Mouse (Mus musculus): ENCODE data around the gene St3gal3. TPM values are rescaled to one million over a fixed set of nuclear protein-coding genes. Genes with fewer than 3 reads are reported as not detected.

The St3gal3 gene
- polyA plus RNA-seq, 1 experiment from 2014 or later = 27.4 TPM

GRCm38 (mm10) chr4:117929391-117929881, 205.3 kb downstream of the St3gal3 start, which contains the start of gene Artn:
Gene Artn (minus strand): TSS chr4:117929763.
- in situ Hi-C loops (cut with MboI; ENCODE audit: low pct_unique_long_range_greater_than_20kb) = loop anchor here (5.0 kb wide), 1 partner anchor 153 kb away; no protein-coding TSS in a partner anchor
- ChIA-PET CTCF (interaction anchor here (0.8 to 2.5 kb wide), 4 partner anchors 12 to 155 kb away, joined by 3 to 25 read pairs (median 6); no protein-coding TSS in a partner anchor), POLR2A (interaction anchor here (1.4 kb wide), 1 partner anchor 13 kb away, joined by 3 read pairs; no protein-coding TSS in a partner anchor)
- H3K27me3 ChIP-seq = no peaks in the 10 kb centered on the region
- no peak for ATAC-seq
- no peak for TF ChIP-seq CTCF (IDR thresholded peaks at IDR 0.05)
- no peak for DNase-seq (ENCODE audit: low read depth, low spot score)

- no peak for TF ChIP-seq CTCF (IDR thresholded peaks at IDR 0.05)
- CTCF ChIA-PET = interaction anchor here (0.6 to 2.5 kb wide), 12 partner anchors 9 to 251 kb away, joined by 3 to 25 read pairs (median 4); partner anchors contain the start of gene Kdm4a
- in situ Hi-C loops (cut with MboI; ENCODE audit: low pct_unique_long_range_greater_than_20kb) = loop anchor here (5.0 kb wide), 1 partner anchor 154 kb away; no protein-coding TSS in a partner anchor
- no peaks in the 10 kb centered on the region for H3K27me3 ChIP-seq
- POLR2A ChIA-PET = interaction anchor here (1.4 kb wide), 1 partner anchor 12 kb away, joined by 3 read pairs; no protein-coding TSS in a partner anchor
- ATAC-seq (no peak), DNase-seq (ENCODE audit: low read depth, low spot score) (no peak)
Measured at GRCm38 (mm10) chr4:117928699-117929241, 205.9 kb downstream of the St3gal3 start.

- DNase-seq (ENCODE audit: low read depth, low spot score) (no peak), ATAC-seq (no peak)
- no peaks in the 10 kb centered on the region for H3K27me3 ChIP-seq
- ChIA-PET CTCF (interaction anchor here (0.6 to 2.5 kb wide), 12 partner anchors 10 to 251 kb away, joined by 3 to 25 read pairs (median 5); partner anchors contain the start of gene Kdm4a), POLR2A (interaction anchor here (1.4 kb wide), 1 partner anchor 12 kb away, joined by 3 read pairs; no protein-coding TSS in a partner anchor)
- in situ Hi-C loops (cut with MboI; ENCODE audit: low pct_unique_long_range_greater_than_20kb) = loop anchor here (5.0 kb wide), 1 partner anchor 154 kb away; no protein-coding TSS in a partner anchor
- TF ChIP-seq CTCF (IDR thresholded peaks at IDR 0.05) = no peak
Measured at GRCm38 (mm10) chr4:117928234-117928633, 206.5 kb downstream of the St3gal3 start.

- in situ Hi-C loops (cut with MboI; ENCODE audit: low pct_unique_long_range_greater_than_20kb) = loop anchor here (5.0 kb wide), 1 partner anchor 155 kb away; no protein-coding TSS in a partner anchor
- ATAC-seq (no peak), DNase-seq (ENCODE audit: low read depth, low spot score) (no peak)
- H3K27me3 ChIP-seq = no peaks in the 10 kb centered on the region
- CTCF ChIA-PET = interaction anchor here (1.2 to 2.5 kb wide), 5 partner anchors 11 to 157 kb away, joined by 5 to 25 read pairs (median 6); no protein-coding TSS in a partner anchor
- TF ChIP-seq CTCF (IDR thresholded peaks at IDR 0.05) = no peak
- POLR2A ChIA-PET = no interaction called here
Measured at GRCm38 (mm10) chr4:117926545-117927482, 207.9 kb downstream of the St3gal3 start.

GRCm38 (mm10) chr4:117924916-117925315, 209.8 kb downstream of the St3gal3 start:
- in situ Hi-C loops (cut with MboI; ENCODE audit: low pct_unique_long_range_greater_than_20kb) = loop anchor here (5.0 kb wide), 1 partner anchor 157 kb away; no protein-coding TSS in a partner anchor
- no peaks in the 10 kb centered on the region for H3K27me3 ChIP-seq
- CTCF ChIA-PET = interaction anchor here (0.7 kb wide), 1 partner anchor 13 kb away, joined by 3 read pairs; no protein-coding TSS in a partner anchor
- no peak for DNase-seq (ENCODE audit: low read depth, low spot score)
- POLR2A ChIA-PET = no interaction called here
- no peak for ATAC-seq
- no peak for TF ChIP-seq CTCF (IDR thresholded peaks at IDR 0.05)

- in situ Hi-C loops (cut with MboI; ENCODE audit: low pct_unique_long_range_greater_than_20kb) = no loop called here
- ChIA-PET POLR2A (interaction anchor here (0.9 kb wide), 1 partner anchor 67 kb away, joined by 3 read pairs; no protein-coding TSS in a partner anchor), CTCF (interaction anchor here (0.9 to 1.2 kb wide), 3 partner anchors 17 to 160 kb away, joined by 3 read pairs; no protein-coding TSS in a partner anchor)
- H3K27me3 ChIP-seq = no peaks in the 10 kb centered on the region
- ATAC-seq (no peak), DNase-seq (ENCODE audit: low read depth, low spot score) (no peak)
- no peak for TF ChIP-seq CTCF (IDR thresholded peaks at IDR 0.05)
Measured at GRCm38 (mm10) chr4:117923450-117923849, 211.3 kb downstream of the St3gal3 start.

GRCm38 (mm10) chr4:117921358-117921757, 213.4 kb downstream of the St3gal3 start:
- DNase-seq (ENCODE audit: low read depth, low spot score) = no peak
- no peaks in the 10 kb centered on the region for H3K27me3 ChIP-seq
- in situ Hi-C loops (cut with MboI; ENCODE audit: low pct_unique_long_range_greater_than_20kb) = no loop called here
- TF ChIP-seq CTCF (IDR thresholded peaks at IDR 0.05) = no peak
- ChIA-PET POLR2A (no interaction called here), CTCF (no interaction called here)
- ATAC-seq = no peak

- ATAC-seq (no peak), DNase-seq (ENCODE audit: low read depth, low spot score) (no peak)
- in situ Hi-C loops (cut with MboI; ENCODE audit: low pct_unique_long_range_greater_than_20kb) = no loop called here
- POLR2A ChIA-PET = no interaction called here
- CTCF ChIA-PET = interaction anchor here (1.0 to 1.8 kb wide), 2 partner anchors 10 to 165 kb away, joined by 3 to 6 read pairs; partner anchors contain the start of gene Artn
- no peaks in the 10 kb centered on the region for H3K27me3 ChIP-seq
- TF ChIP-seq CTCF (IDR thresholded peaks at IDR 0.05) = no peak
Measured at GRCm38 (mm10) chr4:117918762-117919161, 216.0 kb downstream of the St3gal3 start.

GRCm38 (mm10) chr4:117918261-117918660, 216.5 kb downstream of the St3gal3 start:
- POLR2A ChIA-PET = no interaction called here
- CTCF ChIA-PET = interaction anchor here (1.0 to 1.8 kb wide), 2 partner anchors 10 to 165 kb away, joined by 3 to 6 read pairs; partner anchors contain the start of gene Artn
- ATAC-seq (no peak), DNase-seq (ENCODE audit: low read depth, low spot score) (no peak)
- no peaks in the 10 kb centered on the region for H3K27me3 ChIP-seq
- in situ Hi-C loops (cut with MboI; ENCODE audit: low pct_unique_long_range_greater_than_20kb) = no loop called here
- TF ChIP-seq CTCF (IDR thresholded peaks at IDR 0.05) = no peak

GRCm38 (mm10) chr4:117917847-117918246, 216.9 kb downstream of the St3gal3 start:
- TF ChIP-seq CTCF (IDR thresholded peaks at IDR 0.05) = no peak
- ChIA-PET CTCF (interaction anchor here (1.0 to 1.8 kb wide), 2 partner anchors 11 to 166 kb away, joined by 3 to 6 read pairs; partner anchors contain the start of gene Artn), POLR2A (no interaction called here)
- DNase-seq (ENCODE audit: low read depth, low spot score) (no peak), ATAC-seq (no peak)
- H3K27me3 ChIP-seq = no peaks in the 10 kb centered on the region
- in situ Hi-C loops (cut with MboI; ENCODE audit: low pct_unique_long_range_greater_than_20kb) = no loop called here

Data from Patski (cell line).